Mouse (Mus musculus): ENCODE measurements around the gene Zbtb4. TPM values are rescaled to one million over a fixed set of nuclear protein-coding genes. Genes with fewer than 3 reads are reported as not detected.

The Zbtb4 gene
- polyA plus RNA-seq, 1 experiment = 28.4 TPM

DNA sequence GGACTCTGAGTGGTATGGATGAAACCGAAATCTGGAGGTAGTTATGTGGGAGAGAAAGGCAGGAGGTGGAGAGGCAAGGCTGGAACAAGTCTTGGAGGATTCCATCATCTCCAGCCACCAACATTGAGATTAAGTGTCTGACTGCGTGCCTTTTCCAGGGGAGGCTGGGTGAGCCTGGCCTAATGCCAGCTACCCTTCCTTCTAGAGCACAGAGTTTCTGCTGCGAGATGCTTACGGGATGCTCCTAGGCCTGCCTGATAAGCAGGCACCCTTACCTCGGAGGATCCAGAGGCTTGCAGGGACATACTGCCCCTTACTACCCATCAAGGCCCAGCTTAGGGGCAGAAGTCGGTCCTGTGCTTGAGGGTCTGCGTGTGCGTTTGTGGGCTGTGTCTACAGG lies 67.8 kb downstream of the Zbtb4 start:
- Histone ChIP-seq H3K27me3 (ENCODE audit: control insufficient read depth, insufficient read depth, low read length) (peaks cover 13% of the 10 kb centered on the region), H3K27ac (ENCODE audit: insufficient read depth, low read length) (no peak overlapping the region), H3K36me3 (ENCODE audit: control insufficient read depth, insufficient read depth, low read length) (no peaks in the 10 kb centered on the region), H3K4me1 (ENCODE audit: control insufficient read depth, insufficient read depth, insufficient read length) (peaks cover 10% of the 10 kb centered on the region), H3K4me3 (ENCODE audit: extremely low read depth, insufficient read depth, insufficient read length) (peak overlapping the region; percentile 27; the same call in 1 of the 2 replicates)
- TF ChIP-seq CTCF (IDR thresholded peaks at IDR 0.05; ENCODE audit: extremely low read depth, insufficient read depth, insufficient read length, insufficient replicate concordance) (no peak), POLR2A (IDR thresholded peaks at IDR 0.05; ENCODE audit: low read depth, low read length) (no peak)
- WGBS = 43% methylated on average over 8 of the region's 8 CpGs
- DNase-seq (ENCODE audit: low read depth in 1 of 2, low spot score in 2 of 2) = no peak

Other genes with a start within 250 kb of the Zbtb4 start
- gene Dnah2, start 216.8 kb upstream of the Zbtb4 start, polyA plus RNA-seq (2012; rRNA removed) = 0.29 and 0.31 TPM in 2 replicates
- 1.1 and 1.2 TPM in 2 replicates for gene Efnb3, start 205.7 kb upstream of the Zbtb4 start, polyA plus RNA-seq (2012; rRNA removed)
- 15.6 and 21.3 TPM in 2 replicates for gene Wrap53, start 185.7 kb upstream of the Zbtb4 start, polyA plus RNA-seq (2012; rRNA removed)
- 105 and 144 TPM in 2 replicates for gene Trp53, start 185.6 kb upstream of the Zbtb4 start, polyA plus RNA-seq (2012; rRNA removed)
- 10.7 and 11.2 TPM in 2 replicates for gene Atp1b2, start 160.0 kb upstream of the Zbtb4 start, polyA plus RNA-seq (2012; rRNA removed)
- not detected in 2 replicates for gene Shbg, start 148.0 kb upstream of the Zbtb4 start, polyA plus RNA-seq (2012; rRNA removed)
- gene Sat2, start 143.9 kb upstream of the Zbtb4 start, polyA plus RNA-seq (2012; rRNA removed) = 1.1 and 1.4 TPM in 2 replicates
- 40.9 and 41.6 TPM in 2 replicates for gene Fxr2, start 132.9 kb upstream of the Zbtb4 start, polyA plus RNA-seq (2012; rRNA removed)
- gene Sox15, start 110.6 kb upstream of the Zbtb4 start, polyA plus RNA-seq (2012; rRNA removed) = 0.09 and 0.35 TPM in 2 replicates
- gene Mpdu1, start 103.3 kb upstream of the Zbtb4 start, polyA plus RNA-seq (2012; rRNA removed) = 63.6 and 74.2 TPM in 2 replicates
- 103 and 114 TPM in 2 replicates for gene Cd68, start 99.8 kb upstream of the Zbtb4 start, polyA plus RNA-seq (2012; rRNA removed)
- 172 and 196 TPM in 2 replicates for gene Eif4a1, start 93.5 kb upstream of the Zbtb4 start, polyA plus RNA-seq (2012; rRNA removed)
- 32.6 and 36.1 TPM in 2 replicates for gene Senp3, start 83.8 kb upstream of the Zbtb4 start, polyA plus RNA-seq (2012; rRNA removed)
- gene Tnfsf13, start 80.1 kb upstream of the Zbtb4 start, polyA plus RNA-seq (2012; rRNA removed) = 4.6 and 4.9 TPM in 2 replicates
- 23.9 and 26.6 TPM in 2 replicates for gene Tnfsf12, start 70.1 kb upstream of the Zbtb4 start, polyA plus RNA-seq (2012; rRNA removed)
- gene Tnfsfm13, start 69.8 kb upstream of the Zbtb4 start, polyA plus RNA-seq (2012; rRNA removed) = 4.8 and 5.0 TPM in 2 replicates
- 43.8 and 45.4 TPM in 2 replicates for gene Polr2a, start 7.3 kb upstream of the Zbtb4 start, polyA plus RNA-seq (2012; rRNA removed)
- gene Slc35g3, start 3.9 kb upstream of the Zbtb4 start, polyA plus RNA-seq (2012; rRNA removed) = not detected in 2 replicates
- gene Chrnb1, start 30.0 kb downstream of the Zbtb4 start, polyA plus RNA-seq (2012; rRNA removed) = 7.1 and 8.4 TPM in 2 replicates
- 1.1 and 1.2 TPM in 2 replicates for gene Fgf11, start 35.9 kb downstream of the Zbtb4 start, polyA plus RNA-seq (2012; rRNA removed)
- 0.23 and 0.31 TPM in 2 replicates for gene Tmem102, start 39.7 kb downstream of the Zbtb4 start, polyA plus RNA-seq (2012; rRNA removed)
- gene Gm39566, start 49.4 kb downstream of the Zbtb4 start, polyA plus RNA-seq (2012; rRNA removed) = not detected in 2 replicates
- not detected in 2 replicates for gene Spem2, start 52.6 kb downstream of the Zbtb4 start, polyA plus RNA-seq (2012; rRNA removed)
- gene Spem1, start 56.3 kb downstream of the Zbtb4 start, polyA plus RNA-seq (2012; rRNA removed) = not detected in 2 replicates
- 9.1 and 10.2 TPM in 2 replicates for gene Nlgn2, start 71.9 kb downstream of the Zbtb4 start, polyA plus RNA-seq (2012; rRNA removed)
- 93.7 and 99.0 TPM in 2 replicates for gene Tmem256, start 72.6 kb downstream of the Zbtb4 start, polyA plus RNA-seq (2012; rRNA removed)
- 35.4 and 44.3 TPM in 2 replicates for gene Plscr3, start 80.5 kb downstream of the Zbtb4 start, polyA plus RNA-seq (2012; rRNA removed)
- 0.85 and 1.2 TPM in 2 replicates for gene Tnk1, start 92.8 kb downstream of the Zbtb4 start, polyA plus RNA-seq (2012; rRNA removed)
- gene Tmem95, start 112.1 kb downstream of the Zbtb4 start, polyA plus RNA-seq (2012; rRNA removed) = not detected in 2 replicates
- gene Kctd11, start 115.5 kb downstream of the Zbtb4 start, polyA plus RNA-seq (2012; rRNA removed) = 3.6 TPM in 2 replicates
- gene Acap1, start 129.6 kb downstream of the Zbtb4 start, polyA plus RNA-seq (2012; rRNA removed) = 142 and 162 TPM in 2 replicates
- 0.48 and 0.51 TPM in 2 replicates for gene 2810408A11Rik, start 135.1 kb downstream of the Zbtb4 start, polyA plus RNA-seq (2012; rRNA removed)
- gene Neurl4, start 135.2 kb downstream of the Zbtb4 start, polyA plus RNA-seq (2012; rRNA removed) = 43.3 and 45.2 TPM in 2 replicates
- 119 and 145 TPM in 2 replicates for gene Gps2, start 148.0 kb downstream of the Zbtb4 start, polyA plus RNA-seq (2012; rRNA removed)
- gene Eif5a, start 156.0 kb downstream of the Zbtb4 start, polyA plus RNA-seq (2012; rRNA removed) = 219 and 257 TPM in 2 replicates
- gene Ybx2, start 169.9 kb downstream of the Zbtb4 start, polyA plus RNA-seq (2012; rRNA removed) = 0.36 TPM in 2 replicates
- 6.1 and 6.2 TPM in 2 replicates for gene Slc2a4, start 182.3 kb downstream of the Zbtb4 start, polyA plus RNA-seq (2012; rRNA removed)
- gene Cldn7, start 198.9 kb downstream of the Zbtb4 start, polyA plus RNA-seq (2012; rRNA removed) = 1.2 and 2.0 TPM in 2 replicates
- gene Ctdnep1, start 215.2 kb downstream of the Zbtb4 start, polyA plus RNA-seq (2012; rRNA removed) = 75.8 and 87.9 TPM in 2 replicates
- 32.5 and 33.3 TPM in 2 replicates for gene Elp5, start 216.6 kb downstream of the Zbtb4 start, polyA plus RNA-seq (2012; rRNA removed)
- 235 and 251 TPM in 2 replicates for gene Gabarap, start 225.2 kb downstream of the Zbtb4 start, polyA plus RNA-seq (2012; rRNA removed)
- gene Phf23, start 229.9 kb downstream of the Zbtb4 start, polyA plus RNA-seq (2012; rRNA removed) = 13.8 and 21.4 TPM in 2 replicates
- gene Dvl2, start 234.7 kb downstream of the Zbtb4 start, polyA plus RNA-seq (2012; rRNA removed) = 21.4 and 22.3 TPM in 2 replicates
- gene Acadvl, start 249.5 kb downstream of the Zbtb4 start, polyA plus RNA-seq (2012; rRNA removed) = 29.5 and 37.0 TPM in 2 replicates

Measured in spleen, adult 2 months (tissue).